In genomic region chr2:125893096-125893495, GRCm38 (mm10) we compare ENCODE assay signal across 8 mouse cellular contexts. TPM values are rescaled to one million over a fixed set of nuclear protein-coding genes. Genes with fewer than 3 reads are reported as not detected.
DNase-seq lines count a peak whose midpoint lies in the region; ATAC-seq and TF ChIP-seq lines count a peak whose summit lies in the region.
"Had no signal": no experiment of that assay in that cellular context is flagged by ENCODE, and none has a peak within 500 bp of the region (broad histone marks: within the 10 kb centered on the region; RNA-seq: fewer than 3 reads in every experiment).

No protein-coding gene starts in this region.

- no peak overlapping the region for H3K4me3 ChIP-seq in kidney, adult 2 months (ENCODE audit: insufficient read depth, low read depth, low read length)
- H3K4me3 ChIP-seq in kidney, embryonic 15.5 days (replicated peaks), result no peak overlapping the region
- no peak overlapping the region for H3K4me3 ChIP-seq in lung, adult 2 months (replicated peaks; ENCODE audit: extremely low read depth, low read depth, low read length)
- H3K4me3 ChIP-seq: limb, embryonic 12.5 days had no signal

- ATAC-seq in kidney, embryonic 15.5 days (replicated peaks; ENCODE audit: low FRiP score), result no peak

- H3K9ac ChIP-seq in kidney, embryonic 15.5 days, result no peak overlapping the region
- H3K9ac ChIP-seq: limb, embryonic 12.5 days had no signal

- H3K27me3 ChIP-seq in kidney, adult 2 months (replicated peaks; ENCODE audit: control insufficient read depth, insufficient read depth, low read length), result no peaks in the 10 kb centered on the region
- H3K27me3 ChIP-seq in kidney, embryonic 15.5 days, result no peaks in the 10 kb centered on the region
- H3K27me3 ChIP-seq: limb, embryonic 12.5 days had no signal

- H3K4me2 ChIP-seq in kidney, embryonic 15.5 days, result no peak overlapping the region
- H3K4me2 ChIP-seq: limb, embryonic 12.5 days had no signal

- peak; percentile 40 for DNase-seq in kidney, adult 2 months
- peak; percentile 42 for DNase-seq in 3134 (ENCODE audit: extremely low read depth, insufficient read length, low spot score)
- peak; percentile 10 to 26 for DNase-seq in B cell, adult 2 months
- DNase-seq in cerebellum, postnatal 14 days, result peak; percentile 56 to 74
- no peak for DNase-seq in lung, adult 2 months
- no peak for DNase-seq in T-cell, adult 2 months (ENCODE audit: low spot score)

- no peaks in the 10 kb centered on the region; the same call in 1 of the 2 replicates for H3K36me3 ChIP-seq in kidney, adult 2 months (ENCODE audit: control insufficient read depth, insufficient read depth, low read length)
- peaks cover 22% of the 10 kb centered on the region for H3K36me3 ChIP-seq in kidney, embryonic 15.5 days

- H3K9me3 ChIP-seq in kidney, embryonic 15.5 days (replicated peaks), result no peaks in the 10 kb centered on the region
- H3K9me3 ChIP-seq: limb, embryonic 12.5 days had no signal

- no peak overlapping the region for H3K27ac ChIP-seq in kidney, adult 2 months (ENCODE audit: insufficient read depth, low read depth, low read length)
- H3K27ac ChIP-seq in kidney, embryonic 15.5 days, result no peak overlapping the region
- H3K27ac ChIP-seq: limb, embryonic 12.5 days had no signal

- WGBS in kidney, adult 2 months, result 38% methylated on average over 6 of the region's 6 CpGs
- WGBS in kidney, embryonic 15.5 days, result 40% methylated on average over 6 of the region's 6 CpGs
- 31% methylated on average over 6 of the region's 6 CpGs for WGBS in lung, adult 2 months

- H3K4me1 ChIP-seq in kidney, adult 2 months (ENCODE audit: control insufficient read depth, insufficient read depth, low read length), result no peaks in the 10 kb centered on the region
- H3K4me1 ChIP-seq in kidney, embryonic 15.5 days, result no peaks in the 10 kb centered on the region
- H3K4me1 ChIP-seq in lung, adult 2 months (ENCODE audit: control insufficient read depth, insufficient read depth, low read length), result no peaks in the 10 kb centered on the region; the same call in 1 of the 2 replicates
- H3K4me1 ChIP-seq: limb, embryonic 12.5 days had no signal

- TF ChIP-seq POLR2A in kidney, adult 2 months (IDR thresholded peaks at IDR 0.05; ENCODE audit: low read depth, low read length), result no peak
- TF ChIP-seq POLR2A in lung, adult 2 months (IDR thresholded peaks at IDR 0.05; ENCODE audit: borderline replicate concordance, extremely low read depth, low read depth, low read length), result no peak

- peak; percentile 25; the same call in 1 of the 2 replicates for TF ChIP-seq CTCF in kidney, adult 2 months (conservative IDR thresholded peaks at IDR 0.05; ENCODE audit: insufficient read depth, insufficient read length, low read depth, low read length)
- peak; percentile 22; the same call in 1 of the 2 replicates for TF ChIP-seq CTCF in lung, adult 2 months (IDR thresholded peaks at IDR 0.05; ENCODE audit: insufficient read depth, low read length)

RNA-seq across cellular contexts. Expression of gene Cops2, which starts 34.2 kb away (rescaled TPM):
- 11.3 and 17.7 TPM in 2 replicates for polyA plus RNA-seq in kidney, adult 2 months (2012; rRNA removed)
- 80.0 and 86.0 TPM in 2 replicates for polyA plus RNA-seq in kidney, embryonic 15.5 days (2015; fragmentation: Nextera tagmentation; extraction: Ambion mirVana)
- polyA plus RNA-seq in lung, adult 2 months (2012; rRNA removed), result 4.2 and 9.4 TPM in 2 replicates

RNA-seq across cellular contexts. Expression of gene Galk2, which starts 34.2 kb away (rescaled TPM):
- polyA plus RNA-seq in kidney, adult 2 months (2012; rRNA removed), result 41.9 and 54.7 TPM in 2 replicates
- 57.8 and 61.2 TPM in 2 replicates for polyA plus RNA-seq in kidney, embryonic 15.5 days (2015; fragmentation: Nextera tagmentation; extraction: Ambion mirVana)
- 9.7 and 15.2 TPM in 2 replicates for polyA plus RNA-seq in lung, adult 2 months (2012; rRNA removed)

Comparison
In these comparisons a context has a peak if more than half of its experiments do, and no peak if none do; other contexts are left out.
1. DNase-seq: peak in kidney, adult 2 months (single experiment), 3134 (single experiment), B cell, adult 2 months (2 of 2) and cerebellum, postnatal 14 days (2 of 2); none in lung, adult 2 months (single experiment) and T-cell, adult 2 months (single experiment).